Mouse (Mus musculus) common myeloid progenitor, adult 5-6 weeks (primary cell): ENCODE data around the gene Gprc6a. TPM values are rescaled to one million over a fixed set of nuclear protein-coding genes. Genes with fewer than 3 reads are reported as not detected.

Experiments used
- ATAC-seq: replicated peaks from 2 replicates; pipeline ENCODE4 v1.8.0; 2016; ENCODE audit warnings: low read depth, mild to moderate bottlenecking, moderate TSS enrichment, inconsistent platforms; ENCODE audit not compliant: poor library complexity, severe bottlenecking
- total RNA-seq: library from RNA; stranded (forward); fragments of 200-1000, 187-1606 nt; gene quantifications from 2 replicates; pipeline ENCODE4 v1.2.3, GENCODE M21; 2017

Gene Gprc6a
- total RNA-seq, 1 experiment from 2014 or later = not detected

DNA sequence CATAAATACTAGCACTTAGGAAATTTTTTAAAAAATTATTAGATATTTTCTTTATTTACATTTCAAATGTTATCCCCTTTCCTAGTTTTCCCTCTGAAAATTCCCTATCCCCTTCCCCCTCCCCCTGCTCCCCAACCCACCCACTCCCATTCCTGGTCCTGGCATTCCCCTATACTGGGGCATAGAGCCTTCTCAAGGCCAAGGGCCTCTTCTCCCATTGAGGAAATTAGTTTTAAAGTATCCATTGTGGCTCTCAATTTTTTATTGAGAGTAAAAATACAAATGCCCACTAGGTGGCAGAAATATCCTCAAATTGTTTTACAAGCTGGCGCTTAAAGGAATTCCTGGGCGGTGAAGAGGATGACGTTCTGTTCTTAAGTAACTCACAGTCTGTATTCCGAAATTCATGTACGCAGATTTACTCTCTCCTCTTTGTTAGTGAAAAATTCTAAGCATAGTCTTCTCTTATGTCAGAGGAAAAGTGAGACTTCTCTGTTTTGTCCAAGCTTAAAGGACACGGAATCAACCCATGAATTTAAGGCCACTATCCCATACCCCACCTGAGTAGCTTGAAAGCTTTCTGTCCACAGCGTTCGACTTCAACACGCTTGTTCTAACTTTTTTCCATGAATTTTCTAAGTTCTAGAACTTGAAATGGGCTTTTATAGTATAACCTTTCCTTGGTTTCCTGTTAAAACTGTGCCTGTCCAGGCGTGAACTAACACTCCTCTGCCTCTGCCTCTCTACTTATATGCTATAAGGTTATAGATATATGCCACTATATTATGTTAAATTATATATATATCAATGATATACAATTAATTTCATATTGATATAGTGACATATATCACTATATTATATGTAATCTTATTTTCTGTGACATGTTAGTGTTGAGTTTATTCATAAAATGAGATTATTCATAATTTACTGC is 36.0 kb downstream of the Gprc6a start:
- peak; percentile 73 for ATAC-seq

DNA sequence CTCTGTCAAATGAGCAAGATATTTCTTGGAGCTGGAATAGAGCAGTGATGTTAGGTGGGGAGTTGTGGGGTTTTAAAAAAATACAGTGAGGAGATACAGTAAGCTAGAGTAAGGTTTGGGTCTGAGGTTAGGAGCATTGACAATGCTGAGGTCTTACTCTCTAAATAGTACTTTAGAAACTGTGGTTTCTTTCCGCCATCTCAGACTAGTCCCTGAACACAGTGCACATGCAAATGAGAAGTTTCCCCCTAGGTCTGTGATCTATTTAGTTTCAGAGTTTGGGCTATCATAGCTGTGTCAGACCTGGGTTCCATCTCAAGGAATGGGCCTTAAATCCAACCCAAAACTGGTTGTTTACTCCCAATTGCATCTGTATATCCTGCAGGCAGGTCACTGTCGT is 39.7 kb downstream of the Gprc6a start:
- no peak for ATAC-seq

DNA sequence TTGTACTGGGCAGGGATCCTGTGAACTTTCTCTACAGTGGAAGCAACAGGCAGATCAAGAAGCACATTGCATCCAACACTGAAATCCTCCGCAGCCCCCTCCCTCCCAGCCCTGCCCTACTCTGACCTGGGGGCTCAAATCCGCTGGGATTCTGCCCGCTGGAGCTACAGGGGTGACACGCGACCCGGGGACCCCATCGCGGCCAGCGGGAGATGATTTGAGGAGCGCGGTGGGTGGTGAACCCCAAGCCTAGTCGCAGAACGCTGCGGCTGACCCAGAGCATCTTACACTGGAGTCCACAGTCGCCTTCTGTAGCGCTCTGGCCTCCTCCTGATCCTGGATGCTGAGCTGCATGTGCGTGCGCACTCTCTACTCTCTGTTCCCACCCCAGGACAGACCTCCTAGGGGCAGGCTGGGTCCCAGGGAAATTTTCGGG is 41.1 kb downstream of the Gprc6a start, which contains the start of gene Fam162b:
Gene Fam162b, minus strand, starts transcription at position 379 of the 436 bp plus-strand sequence.
- 0 out of 2 replicates have a peak, but pooled peaks have one; percentile 29 for ATAC-seq

DNA sequence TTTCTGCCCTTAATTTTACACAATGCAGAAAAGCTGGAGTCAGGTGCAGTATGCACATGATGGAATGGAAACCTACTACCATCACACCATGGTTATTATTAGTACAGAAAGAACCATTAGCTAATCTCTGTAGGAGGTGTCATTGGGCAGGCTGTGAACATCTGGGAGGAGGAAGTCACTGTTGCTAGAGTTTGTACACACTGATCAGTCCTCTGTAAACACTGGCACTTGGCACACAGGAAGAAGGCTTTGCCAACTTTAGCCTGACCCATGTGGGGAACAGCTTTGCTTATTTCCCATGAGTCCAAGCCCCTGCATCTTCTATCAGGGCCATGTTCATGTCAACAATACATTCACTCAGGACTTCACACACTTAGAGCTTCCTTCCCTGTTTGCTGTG is 46.3 kb downstream of the Gprc6a start:
- ATAC-seq = 0 out of 2 replicates have a peak, but pooled peaks have one; percentile 45

DNA sequence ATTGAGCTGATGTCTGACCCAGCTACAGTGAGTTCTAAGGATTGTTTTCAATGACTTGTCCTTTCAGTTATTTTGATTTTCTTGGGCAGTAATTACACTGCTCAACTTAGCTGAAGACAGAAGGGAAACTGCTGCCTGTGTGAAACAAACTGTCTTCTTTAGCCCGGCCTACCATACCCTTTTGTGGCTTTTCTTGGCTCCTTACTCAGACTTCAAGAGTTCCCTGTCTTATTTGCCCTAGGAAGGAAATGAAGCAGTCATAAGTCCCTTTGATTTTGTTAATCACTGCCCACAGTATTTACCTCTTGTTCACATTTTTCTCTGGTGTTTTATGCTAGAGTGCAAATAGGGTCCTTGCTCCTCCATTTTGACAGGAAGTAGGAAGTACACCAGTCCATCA is 46.9 kb downstream of the Gprc6a start:
- ATAC-seq = no peak

DNA sequence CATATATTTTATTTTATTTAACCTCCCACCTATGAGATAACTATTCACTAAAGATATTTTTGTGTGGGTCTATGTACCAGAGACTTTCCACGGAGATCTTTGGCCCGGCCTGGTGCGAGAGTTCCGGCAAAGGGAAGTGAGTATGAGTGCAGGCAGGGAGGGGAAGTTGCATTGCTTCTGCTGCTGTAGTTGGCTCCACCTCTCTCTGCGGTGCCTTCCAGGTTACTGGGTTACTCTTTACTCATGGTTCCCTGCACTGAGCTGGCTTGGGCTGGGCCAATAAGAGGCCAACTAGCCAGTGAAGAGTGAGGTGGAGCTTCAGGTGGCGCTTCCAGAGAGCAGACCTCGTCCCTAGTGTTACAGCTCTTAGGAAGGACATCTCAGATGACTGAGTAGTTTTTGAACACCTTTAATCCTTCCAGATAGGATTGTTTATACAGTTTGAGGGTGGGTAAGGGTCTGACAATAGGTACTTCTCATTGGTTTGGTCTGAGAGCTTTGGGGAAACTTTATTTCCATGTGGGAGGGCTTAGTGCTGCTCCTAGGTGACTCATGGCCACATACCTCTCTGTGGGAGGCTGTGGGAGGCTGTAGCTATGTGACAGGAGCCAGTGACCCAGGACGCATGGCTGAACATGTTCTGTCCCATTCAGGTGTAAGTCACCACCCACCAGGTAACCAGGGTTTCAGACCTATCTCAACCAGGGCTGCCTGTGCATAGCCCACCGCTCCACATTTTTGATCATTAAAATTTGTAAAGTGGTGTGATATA is 59.9 kb downstream of the Gprc6a start:
- ATAC-seq = peak; percentile 98

Other genes starting within 250 kb of the Gprc6a start
- gene Gm49339, start 150.8 kb downstream of the Gprc6a start, total RNA-seq = not detected in 2 replicates
- gene Lilr4b, start 150.8 kb downstream of the Gprc6a start, total RNA-seq = 8.1 and 11.0 TPM in 2 replicates
- 11.6 and 17.0 TPM in 2 replicates for gene Lilrb4a, start 140.5 kb downstream of the Gprc6a start, total RNA-seq
- gene Fam162b, start 40.9 kb downstream of the Gprc6a start, total RNA-seq = not detected in 2 replicates
- gene Rfx6, start 46.3 kb upstream of the Gprc6a start, total RNA-seq = not detected in 2 replicates